Mouse (Mus musculus) ovary, postnatal 36 days (tissue): ENCODE measurements at regions not wholly inside any gene's neighbourhood (a gene's known extent, or its start where the extent isn't known, plus 50 kb on each side); places are given as distances from the start of the nearest gene placed in this dataset.
"Not testable (repeated sequence)": the region's sequence is repeated elsewhere in the genome, so short reads cannot be mapped to it uniquely, and the experiment has no call there.

Source experiments
- DNase-seq: peaks from one replicate; pipeline ENCODE4 v3.0.0; 2022; ENCODE audit warnings: low spot score, mixed read lengths

- not testable (repeated sequence) for DNase-seq
Observed at GRCm38 (mm10) chr17:93067850-93068249, 131.0 kb upstream of the Adcyap1 start.

- DNase-seq: no peak
Observed at GRCm38 (mm10) chr17:93068489-93068888, 130.3 kb upstream of the Adcyap1 start.

GRCm38 (mm10) chr17:93084048-93084447 lies 114.8 kb upstream of the Adcyap1 start:
- DNase-seq: no peak

- no peak for DNase-seq
Observed at GRCm38 (mm10) chr17:93104516-93104915, 94.3 kb upstream of the Adcyap1 start.

GRCm38 (mm10) chr17:93140003-93140402 lies 58.8 kb upstream of the Adcyap1 start:
- no peak for DNase-seq

GRCm38 (mm10) chr17:93141125-93141524 lies 57.7 kb upstream of the Adcyap1 start:
- peak; percentile 14 for DNase-seq
